Mouse (Mus musculus): ENCODE data around the gene Rela.

The Rela gene

DNA sequence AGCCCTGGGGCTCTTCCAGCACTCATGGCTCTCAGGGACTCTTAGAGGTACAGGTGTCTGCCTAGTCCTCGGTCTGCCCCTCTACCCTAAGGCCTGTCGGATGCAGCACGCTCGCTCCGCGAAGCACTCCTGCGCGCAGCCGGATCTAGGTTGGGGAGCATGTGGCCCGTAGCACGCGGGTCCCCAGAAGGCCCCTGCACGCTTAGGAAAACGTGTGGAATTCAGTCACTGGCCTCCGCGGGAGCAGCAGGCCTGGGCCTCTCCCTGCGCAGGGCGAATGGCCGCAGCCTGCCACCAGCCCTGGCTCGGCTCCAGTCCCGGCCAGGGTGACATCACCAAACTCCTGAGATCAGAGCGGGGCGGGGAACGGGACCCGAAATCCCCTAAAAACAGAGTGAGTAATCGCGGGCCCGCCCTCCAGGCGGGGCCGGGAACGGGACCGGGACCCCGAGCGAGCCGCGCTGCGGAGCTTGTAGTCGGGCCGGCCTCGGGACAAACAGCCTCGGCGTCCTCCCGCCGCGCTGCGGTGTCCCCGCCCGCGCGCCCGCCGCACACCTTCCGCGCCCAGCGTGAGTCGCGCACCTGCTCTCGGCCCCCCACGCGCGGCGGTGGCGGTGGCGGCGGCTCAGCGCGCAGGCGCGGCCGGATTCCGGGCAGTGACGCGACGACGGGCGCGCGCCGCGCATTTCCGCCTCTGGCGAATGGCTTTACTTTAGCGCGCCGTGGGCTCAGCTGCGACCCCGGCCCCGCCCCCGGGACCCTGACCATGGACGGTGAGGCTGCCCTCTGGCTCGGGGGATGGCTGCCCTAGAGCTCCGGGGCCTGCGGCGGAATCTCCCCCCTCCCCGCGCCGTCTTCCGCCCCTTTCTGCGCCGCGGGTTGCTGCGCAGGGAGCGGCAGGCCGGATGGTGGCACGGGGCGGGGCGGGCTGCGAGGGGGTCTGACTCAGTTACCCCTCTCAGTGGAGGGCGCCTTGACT lies at the start of gene Rela:
Rela (plus strand) TSS at position 415 of the 979 bp plus-strand sequence.
- DNase-seq, result peak; percentile 95

DNA sequence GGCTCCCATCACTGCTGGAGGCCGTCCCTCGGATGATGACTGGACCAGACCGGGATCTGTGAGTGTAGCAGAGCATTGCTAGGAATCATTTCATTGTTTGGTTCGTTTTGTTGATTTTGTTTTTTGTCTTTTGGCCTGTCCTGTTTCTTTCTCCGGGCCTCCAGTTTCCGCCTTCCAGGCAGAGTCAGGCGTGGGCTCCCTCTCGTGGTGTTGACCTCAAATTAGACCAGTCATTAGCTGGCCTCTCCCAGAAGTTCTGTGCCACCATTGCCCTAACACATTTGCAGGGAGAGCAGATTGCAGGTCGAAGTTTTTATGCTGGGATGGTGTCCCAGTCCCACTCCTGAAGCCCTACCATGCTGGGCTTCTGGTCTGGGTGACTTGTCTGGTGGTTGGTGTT lies 48.1 kb upstream of the Rela start:
- DNase-seq, result peak; percentile 32

DNA sequence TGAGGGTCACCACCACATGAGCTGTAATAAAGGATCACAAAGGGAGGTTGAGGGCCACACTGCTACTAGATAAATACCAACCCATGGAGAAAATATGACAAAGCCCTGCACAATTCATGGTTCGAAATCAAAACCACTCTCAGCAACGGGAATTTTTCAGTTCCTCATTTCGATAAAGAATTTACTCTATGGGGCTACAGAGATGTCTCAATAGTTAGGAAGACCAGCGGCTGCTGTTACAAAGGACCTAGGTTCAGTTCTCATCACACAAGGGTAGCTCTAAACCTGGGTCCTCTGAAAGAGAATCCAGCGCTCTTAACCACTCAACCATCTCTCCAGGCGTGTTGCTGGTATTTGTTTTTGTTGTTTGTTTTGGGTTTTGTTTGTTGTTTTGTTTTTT lies 45.4 kb upstream of the Rela start:
- DNase-seq, result no peak

DNA sequence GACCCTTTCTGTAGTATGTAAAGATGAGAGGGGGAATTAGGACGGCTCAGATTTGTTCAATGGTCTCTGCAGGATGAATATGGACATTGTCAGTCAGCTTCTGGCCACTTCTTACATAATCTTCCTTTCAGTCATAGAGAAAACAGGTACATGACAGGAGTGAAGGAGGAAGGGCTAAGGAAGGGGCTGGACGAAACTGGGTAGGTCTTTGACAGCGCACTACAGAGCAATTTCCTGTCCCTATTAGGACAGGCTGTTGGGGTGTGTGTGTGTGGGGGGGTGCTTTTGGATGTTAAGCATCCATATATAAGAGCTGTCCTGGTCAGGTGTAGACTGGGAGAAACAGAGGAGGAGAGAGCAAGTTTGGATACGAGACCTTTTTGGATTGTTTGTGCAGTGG lies 38.1 kb upstream of the Rela start:
- DNase-seq, result no peak

DNA sequence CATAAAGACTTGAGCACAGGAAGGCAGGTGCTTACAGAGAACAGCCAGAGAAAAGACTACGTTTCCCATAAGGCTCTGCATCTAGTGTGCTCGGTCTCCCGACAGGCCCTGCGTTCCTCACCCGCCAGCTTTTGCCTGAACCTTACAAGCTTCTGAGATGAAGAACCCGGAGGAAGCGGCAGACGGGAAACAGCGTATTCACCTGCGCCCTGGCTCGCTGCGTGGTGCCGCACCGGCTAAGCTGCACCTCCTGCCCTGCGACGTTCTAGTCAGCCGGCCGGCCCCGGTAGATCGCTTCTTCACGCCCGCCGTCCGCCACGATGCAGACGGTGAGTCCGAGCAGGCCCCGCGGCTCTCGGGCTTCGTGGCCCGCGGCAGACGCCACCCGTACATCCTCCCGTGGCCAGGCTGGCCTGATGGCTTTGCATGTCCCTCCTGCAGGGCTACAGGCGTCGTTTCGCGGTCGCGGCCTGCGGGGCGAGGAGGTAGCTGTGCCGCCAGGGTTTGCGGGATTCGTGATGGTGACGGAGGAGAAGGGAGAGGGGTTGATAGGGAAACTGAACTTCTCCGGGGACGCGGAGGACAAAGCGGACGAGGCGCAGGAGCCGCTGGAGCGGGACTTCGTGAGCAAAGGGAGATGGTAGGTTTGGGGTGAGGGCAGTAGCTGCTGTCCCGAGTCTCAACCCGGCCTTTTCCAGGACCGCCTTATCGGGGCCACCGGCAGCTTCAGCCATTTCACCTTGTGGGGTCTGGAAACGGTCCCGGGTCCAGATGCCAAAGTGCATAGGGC lies 35.3 kb upstream of the Rela start, which contains the start of gene Rnaseh2c:
Rnaseh2c (plus strand) TSS at position 122 of the 790 bp plus-strand sequence.
- DNase-seq, result peak; percentile 79

DNA sequence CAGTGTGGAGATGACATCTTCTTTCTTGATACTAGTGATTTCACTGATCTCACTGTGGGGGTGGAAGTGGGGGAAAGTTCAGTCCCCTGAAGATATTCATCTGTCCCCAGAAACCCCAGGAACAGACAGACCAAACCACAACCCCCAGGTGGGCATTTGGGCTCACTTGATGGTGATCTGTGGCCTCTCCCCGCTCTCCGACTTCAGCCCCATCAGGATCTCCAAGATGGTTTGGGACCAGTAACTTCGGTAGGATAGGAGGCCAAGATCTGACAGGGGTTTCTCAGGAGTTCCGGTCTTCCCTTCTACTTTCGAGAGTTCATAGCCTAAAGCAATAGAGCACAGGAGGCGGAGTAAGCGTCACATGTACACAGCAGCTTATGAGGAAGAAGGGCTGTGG lies 33.6 kb upstream of the Rela start:
- no peak for DNase-seq

DNA sequence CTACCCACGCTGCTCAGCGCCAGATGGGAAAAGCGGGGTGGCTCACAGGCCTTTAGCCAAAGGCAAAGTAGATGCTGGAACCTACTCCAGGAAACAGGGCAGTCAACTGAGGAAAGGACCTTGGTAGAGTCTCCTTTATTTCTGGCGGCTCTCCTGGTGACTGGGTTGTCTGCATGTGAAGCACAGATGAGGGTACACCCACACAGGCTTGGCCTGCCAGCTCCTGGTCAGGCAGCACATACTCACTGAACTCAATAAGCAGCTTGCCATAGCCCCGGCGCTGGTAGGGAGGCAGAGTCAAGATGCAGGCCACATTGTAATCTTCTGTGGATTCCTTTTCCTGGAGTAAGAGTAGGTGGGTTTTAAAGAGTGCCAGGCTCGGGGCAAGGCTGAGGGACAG lies 32.2 kb upstream of the Rela start:
- DNase-seq, result no peak

DNA sequence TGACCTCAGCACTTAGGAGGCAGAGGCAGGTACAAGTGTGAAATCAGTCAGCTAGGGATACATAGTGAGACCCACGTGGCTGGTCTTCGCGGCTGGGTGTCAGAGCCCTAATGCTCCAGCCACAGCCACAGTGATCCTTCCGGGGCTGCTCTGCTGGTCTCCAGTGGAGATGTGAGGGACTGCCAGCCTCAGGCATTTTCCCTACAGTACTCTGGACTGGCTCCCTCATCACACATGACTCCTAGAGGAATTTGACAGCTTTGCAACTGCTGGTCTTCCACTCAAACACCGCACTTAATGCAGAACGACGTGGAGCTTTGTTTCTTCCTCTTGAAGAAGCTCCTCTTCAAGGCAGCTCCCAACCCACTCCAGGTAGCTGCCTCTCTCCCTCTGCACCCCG lies 31.1 kb upstream of the Rela start:
- peak; percentile 42 for DNase-seq

DNA sequence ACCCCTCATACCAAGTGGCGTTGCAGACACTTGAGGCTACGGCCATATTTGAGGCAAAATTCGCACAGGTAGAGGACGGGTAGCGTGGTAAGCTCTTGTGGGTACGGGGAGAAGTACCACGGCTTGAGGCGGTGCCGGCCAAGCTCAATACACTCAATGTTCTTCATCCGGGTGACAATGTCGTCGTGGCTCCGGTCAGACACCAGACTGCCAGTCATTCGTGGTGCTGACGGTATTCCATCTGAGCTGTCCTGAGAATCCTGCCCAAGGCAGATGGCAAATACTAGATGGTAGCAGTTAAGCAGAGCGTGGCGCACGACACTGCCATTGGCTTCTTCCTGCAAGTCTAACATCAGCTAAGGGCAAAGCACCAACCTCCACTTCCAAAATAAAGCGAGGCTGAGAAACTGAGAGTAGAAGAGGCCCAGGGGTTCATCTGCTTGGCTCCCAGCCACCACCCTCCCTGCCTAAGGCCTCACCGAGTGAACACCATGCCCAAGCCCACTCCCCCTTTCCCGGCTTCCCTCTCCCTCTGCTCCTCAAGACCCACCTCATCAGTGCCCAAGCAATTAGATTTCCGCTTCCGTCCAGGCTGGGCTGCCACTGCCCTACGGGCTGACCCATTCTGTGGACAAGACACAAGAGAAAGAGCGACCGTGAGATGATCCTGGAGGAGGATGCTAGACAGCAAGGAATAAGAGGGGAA lies 29.4 kb upstream of the Rela start:
- no peak for DNase-seq

DNA sequence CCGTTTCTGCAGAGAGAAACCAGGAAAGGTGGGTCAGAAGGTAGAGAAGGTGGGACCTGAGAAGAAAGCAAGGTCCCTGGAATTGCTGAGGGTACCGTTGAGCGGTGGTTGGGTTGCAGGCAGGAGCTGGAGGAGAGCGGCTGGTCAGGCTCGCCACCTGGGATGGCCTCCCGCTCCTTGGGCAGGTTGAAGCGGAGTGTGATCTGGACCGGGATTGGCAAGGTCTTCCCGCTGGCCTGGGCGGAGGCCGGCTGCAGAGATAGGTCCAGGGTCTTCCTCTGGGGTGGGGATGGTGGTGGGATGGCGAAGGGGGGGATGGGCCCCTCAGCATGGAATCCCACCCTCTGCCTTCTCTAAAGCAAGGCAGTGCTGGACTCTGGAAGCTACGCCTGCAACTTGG lies 28.6 kb upstream of the Rela start:
- no peak for DNase-seq

DNA sequence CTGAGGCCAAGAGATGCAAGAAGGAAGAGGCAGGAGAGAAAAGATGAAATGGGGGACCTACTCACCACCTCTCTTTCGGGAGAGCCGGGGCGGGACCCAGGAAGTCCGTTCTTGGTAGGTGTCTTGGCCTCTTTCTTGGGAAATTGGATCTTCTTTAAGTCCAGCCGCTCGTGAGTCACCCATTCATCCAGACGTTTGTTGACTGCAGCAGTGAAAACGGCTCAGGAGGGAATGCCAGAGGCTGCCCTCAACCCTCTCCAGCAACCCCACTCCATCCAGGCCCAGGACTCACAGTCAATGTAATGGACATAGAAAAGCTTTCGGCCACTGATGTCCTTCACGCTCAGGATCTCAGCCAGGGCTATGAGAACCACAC lies 28.1 kb upstream of the Rela start:
- no peak for DNase-seq

DNA sequence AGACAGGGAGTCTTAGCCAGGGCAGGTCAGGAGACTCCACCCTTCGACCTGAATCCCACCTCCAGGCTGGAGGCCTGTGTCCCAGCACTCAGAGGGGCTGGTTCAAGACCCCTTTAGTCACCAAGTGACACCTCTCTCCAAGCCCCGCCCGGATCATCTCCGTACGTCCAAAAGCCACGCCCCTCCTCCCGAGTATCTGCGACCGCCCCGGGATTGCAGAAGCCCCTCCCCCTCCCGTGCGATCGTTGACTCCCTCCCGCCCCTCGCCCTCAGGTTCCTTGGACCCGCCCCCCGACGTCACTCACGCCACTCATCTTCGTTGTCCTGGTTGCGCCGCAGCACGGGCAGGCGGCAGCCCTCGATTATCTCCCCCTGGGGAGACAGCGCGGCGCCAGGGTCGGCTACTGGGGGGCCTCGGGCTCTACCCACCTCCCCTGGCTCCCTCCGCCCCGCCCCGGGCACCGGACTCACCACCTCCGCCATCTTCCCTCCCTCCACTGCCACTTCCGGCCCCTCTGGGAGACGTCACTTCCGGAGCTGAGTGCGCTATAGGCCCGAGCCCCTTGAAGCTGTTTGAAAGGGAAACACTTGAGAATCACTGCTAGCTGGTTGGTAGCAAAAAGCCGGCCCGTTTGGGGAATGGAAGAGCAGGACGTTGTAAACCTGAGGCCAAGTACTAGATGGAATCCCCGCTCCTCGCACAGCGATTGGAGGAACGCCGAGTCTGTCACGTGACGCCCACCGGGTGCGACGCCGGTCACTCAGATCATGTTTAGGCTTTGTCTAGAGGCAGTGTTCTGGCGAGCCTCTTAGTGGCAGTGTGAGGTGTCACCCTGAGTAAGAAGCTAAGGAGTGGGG lies 27.5 kb upstream of the Rela start, which contains the start of gene Kat5:
Kat5 (minus strand) TSS at position 691 of the 858 bp plus-strand sequence.
- peak; percentile 94 for DNase-seq

DNA sequence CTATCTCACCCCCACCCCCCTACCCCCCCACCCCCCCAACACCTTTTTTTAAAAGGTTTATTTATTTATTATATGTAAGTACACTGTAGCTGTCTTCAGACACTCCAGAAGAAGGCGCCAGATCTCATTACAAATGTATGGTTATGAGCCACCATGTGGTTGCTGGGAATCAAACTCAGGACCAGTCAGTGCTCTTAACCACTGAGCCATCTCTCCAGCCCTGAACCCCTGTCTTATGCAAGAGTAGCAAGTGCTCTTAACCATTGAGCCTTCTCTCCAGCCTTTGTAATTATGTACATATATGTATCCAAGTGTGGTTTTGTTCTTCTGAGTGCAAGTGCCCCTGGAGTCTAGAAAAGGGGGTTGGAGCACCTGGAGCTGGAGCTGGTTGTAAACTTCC lies 25.3 kb upstream of the Rela start:
- DNase-seq, result peak; percentile 32

DNA sequence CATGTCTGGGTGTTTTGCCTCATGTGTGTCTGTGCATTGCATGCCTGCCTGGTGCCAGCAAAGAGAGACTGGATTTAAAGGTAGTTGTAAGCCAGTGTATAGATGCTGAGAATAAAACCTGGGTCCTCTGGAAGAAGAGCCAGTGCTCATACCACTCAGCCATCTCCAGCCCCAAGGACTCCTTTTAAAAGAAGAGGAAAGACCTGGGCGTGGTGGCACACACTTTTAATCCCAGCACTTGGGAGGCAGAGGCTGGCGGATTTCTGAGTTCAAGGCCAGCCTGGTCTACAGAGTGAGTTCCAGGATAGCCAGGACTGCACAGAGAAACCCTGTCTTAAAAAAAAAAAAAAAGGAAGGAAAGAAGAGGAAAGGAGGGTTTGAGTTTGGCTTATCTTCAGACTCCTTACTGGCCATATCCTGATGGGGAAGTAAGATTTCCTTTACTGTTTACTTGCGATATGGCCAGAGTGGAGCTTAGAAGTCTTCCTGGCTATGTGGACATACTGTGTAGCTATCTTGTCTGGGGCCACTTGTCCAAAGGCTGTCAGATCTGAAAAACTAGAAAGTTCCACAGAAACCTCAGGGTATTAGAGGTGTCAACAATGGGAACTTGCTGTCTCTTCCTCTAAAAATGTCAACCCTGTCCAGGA lies 24.4 kb upstream of the Rela start:
- no peak for DNase-seq

DNA sequence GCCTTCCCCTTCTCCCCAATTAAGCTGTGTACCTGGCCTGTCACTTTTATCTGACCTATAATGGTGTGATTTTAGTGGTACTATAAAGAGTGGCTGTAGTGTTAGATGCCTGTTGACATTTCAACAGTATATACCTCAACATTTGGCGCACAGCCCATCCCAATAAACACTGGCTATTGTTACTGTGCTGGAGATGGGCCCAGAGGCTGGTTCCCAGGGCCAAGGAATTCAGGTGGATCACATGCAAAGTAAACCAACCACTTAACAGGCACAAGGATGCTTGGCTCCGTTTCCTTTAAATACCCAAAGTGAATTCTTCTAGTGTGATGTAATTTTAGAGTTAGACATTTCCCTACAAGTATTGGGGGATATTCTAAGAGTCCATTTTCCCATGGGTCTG lies 22.3 kb upstream of the Rela start:
- DNase-seq, result peak; percentile 83

DNA sequence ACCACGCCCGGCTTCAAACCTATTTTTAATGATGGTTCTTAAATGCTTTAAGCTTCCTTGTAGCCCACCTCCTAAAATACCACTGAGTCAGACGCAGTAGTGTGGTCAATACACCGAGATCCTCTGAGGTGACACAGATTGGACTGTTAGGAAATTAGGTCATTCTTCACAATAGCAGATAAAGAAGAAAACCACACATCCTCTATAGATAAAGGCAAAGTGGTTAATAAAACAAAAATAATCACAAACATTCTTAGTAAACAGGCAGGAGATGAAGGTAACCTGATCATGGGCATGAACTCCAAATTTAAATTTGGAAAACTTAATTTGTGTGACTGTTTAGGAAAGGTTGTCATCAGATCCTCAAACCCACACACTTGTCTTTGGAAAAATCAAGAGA lies 17.3 kb upstream of the Rela start:
- DNase-seq, result no peak

DNA sequence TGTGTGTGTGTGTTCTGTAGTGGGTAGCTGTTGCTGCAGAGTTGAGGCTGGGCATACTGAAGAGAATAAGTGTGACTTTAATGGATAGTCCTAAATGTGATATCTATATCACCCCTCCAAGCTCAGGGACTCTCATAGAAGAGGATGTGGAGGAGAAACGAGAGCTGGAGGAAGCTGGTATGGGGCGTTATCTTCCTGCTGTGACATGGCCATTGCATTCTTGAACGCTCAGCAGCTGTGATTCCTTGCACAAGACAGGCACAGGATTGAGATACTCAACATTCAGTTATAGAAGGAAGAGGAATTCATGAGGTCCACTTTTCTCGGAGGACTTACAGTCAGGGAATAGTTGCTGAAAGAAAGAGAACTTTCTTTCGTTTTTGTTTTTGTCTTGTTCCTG lies 15.4 kb upstream of the Rela start:
- no peak for DNase-seq

DNA sequence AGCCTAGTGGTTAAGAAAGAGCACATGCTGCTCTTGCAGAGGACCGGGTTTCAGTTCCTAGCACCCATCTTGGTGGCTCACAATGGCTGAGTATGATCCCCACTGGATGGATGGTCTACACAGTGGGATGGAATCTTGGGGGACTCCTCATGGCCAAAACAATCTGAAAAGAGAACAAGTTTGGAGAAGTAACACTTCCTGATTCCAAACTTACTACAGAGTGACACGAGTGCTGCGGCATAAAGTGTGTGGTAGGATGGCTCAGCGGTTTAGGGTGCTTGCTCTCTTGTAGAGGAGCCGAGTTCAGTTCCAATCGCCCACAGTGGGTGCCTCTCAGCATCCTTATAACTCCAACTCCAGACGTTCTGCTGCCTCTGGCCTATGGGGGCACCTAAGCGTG lies 12.0 kb upstream of the Rela start:
- no peak for DNase-seq

DNA sequence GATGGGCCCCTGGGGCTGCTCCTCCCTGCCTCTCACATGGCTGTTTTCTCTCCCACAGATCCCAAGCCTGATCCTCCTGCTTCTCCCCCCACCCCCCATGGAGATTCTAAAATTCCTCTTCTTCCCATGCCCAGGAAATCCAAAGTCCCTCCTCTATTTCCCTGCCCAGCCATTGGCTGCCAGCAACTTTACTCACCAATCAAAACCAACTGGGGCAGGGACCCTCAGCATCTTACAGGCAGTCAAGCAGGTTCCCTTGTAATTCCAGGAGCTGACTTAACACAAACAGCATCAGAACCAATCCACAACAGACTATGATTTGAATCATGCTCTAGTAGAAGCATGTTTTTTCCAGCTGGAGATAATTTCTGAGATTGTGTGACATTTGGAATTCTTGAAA lies 7.4 kb upstream of the Rela start:
- no peak for DNase-seq

DNA sequence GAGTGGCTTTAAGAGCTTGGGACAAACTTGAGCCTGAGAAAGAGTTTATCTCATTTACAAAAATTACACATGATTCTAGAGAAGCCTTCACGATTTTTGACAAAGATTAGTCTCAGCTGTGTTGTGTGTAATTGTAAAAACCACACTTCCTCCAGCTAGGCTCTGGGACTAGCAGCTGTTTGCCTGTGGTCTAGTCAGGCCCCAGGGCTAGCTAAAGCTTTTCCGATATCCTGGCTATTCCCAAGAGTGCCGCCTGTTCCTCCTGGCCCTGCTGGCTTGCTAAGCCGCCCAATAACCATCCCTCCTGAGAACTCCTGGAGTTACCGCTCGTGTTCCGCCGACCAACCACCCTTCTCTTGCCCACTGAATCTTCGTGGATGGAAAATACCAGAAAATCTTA lies 5.2 kb upstream of the Rela start:
- DNase-seq, result no peak

DNA sequence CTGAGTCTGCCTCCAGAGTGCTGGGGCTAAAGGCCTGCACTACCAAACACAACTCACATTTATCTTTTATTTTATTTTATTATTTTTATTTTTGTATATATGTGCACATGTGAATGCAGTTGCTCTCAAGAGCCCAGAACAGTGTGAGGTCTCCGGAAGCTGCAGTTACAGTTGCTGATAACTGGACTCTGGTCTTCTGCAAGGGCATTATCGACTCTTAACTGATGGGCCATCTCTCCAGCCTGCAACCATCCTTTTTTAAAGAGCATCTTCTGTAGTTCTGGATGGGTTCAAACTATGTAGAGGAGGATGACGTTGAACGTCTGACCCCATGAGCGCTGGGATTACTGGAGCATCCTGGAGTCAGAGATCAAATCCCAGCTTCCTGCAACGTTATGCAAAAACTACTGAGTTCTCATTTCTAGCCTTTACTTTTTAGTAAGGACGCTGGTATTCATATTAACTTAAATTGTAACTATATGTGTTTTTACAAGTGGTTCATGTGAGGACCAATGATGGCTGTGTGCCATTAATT lies 1.2 kb upstream of the Rela start:
- no peak for DNase-seq

Measured in lung, postnatal 10 days (tissue).